Mouse (Mus musculus) ES-Bruce4 (cell line): ENCODE results near the gene Mark3. TPM values are rescaled to one million over a fixed set of nuclear protein-coding genes. Genes with fewer than 3 reads are reported as not detected.

Experiments
- H3K27ac ChIP-seq: 2 replicates; pipeline ENCODE4 v1.5.1; 2012; ENCODE audit warnings: low read length, inconsistent platforms; ENCODE audit not compliant: insufficient read depth
- H3K27me3 ChIP-seq: 2 replicates; pipeline ENCODE4 v1.6.1; 2012; ENCODE audit warnings: mild to moderate bottlenecking, low read length, inconsistent platforms; ENCODE audit not compliant: control insufficient read depth, poor library complexity, insufficient read depth, severe bottlenecking
- H3K36me3 ChIP-seq: 2 replicates; pipeline ENCODE4 v1.6.1; 2012; ENCODE audit warnings: inconsistent platforms, mild to moderate bottlenecking, low read length, moderate library complexity; ENCODE audit not compliant: control insufficient read depth, poor library complexity, insufficient read depth, severe bottlenecking
- H3K4me1 ChIP-seq: one replicate; pipeline ENCODE4 v1.8.1; 2011; ENCODE audit warnings: low read length; ENCODE audit not compliant: control insufficient read depth, insufficient read depth
- H3K4me3 ChIP-seq: 2 replicates; pipeline ENCODE4 v1.5.1; 2011; ENCODE audit warnings: low read depth, mild to moderate bottlenecking, low read length
- H3K9ac ChIP-seq: 2 replicates; pipeline ENCODE4 v1.6.1; 2012; ENCODE audit warnings: low read depth, mild to moderate bottlenecking, inconsistent platforms; ENCODE audit not compliant: poor library complexity, severe bottlenecking
- H3K9me3 ChIP-seq: replicated peaks from 2 replicates; pipeline ENCODE4 v1.6.1; 2012; ENCODE audit warnings: mild to moderate bottlenecking, low read length, inconsistent platforms; ENCODE audit not compliant: control insufficient read depth, poor library complexity, insufficient read depth, severe bottlenecking
- CTCF ChIP-seq: IDR thresholded peaks from one replicate; pipeline ENCODE4 v1.8.1; 2011; ENCODE audit warnings: low read depth, low read length
- EP300 ChIP-seq: IDR thresholded peaks from 2 replicates; pipeline ENCODE4 v1.6.1; 2011; ENCODE audit warnings: low read depth, low read length; ENCODE audit not compliant: insufficient read depth
- POLR2A ChIP-seq: IDR thresholded peaks from one replicate; pipeline ENCODE4 v1.8.1; 2011; ENCODE audit warnings: low read length; ENCODE audit not compliant: insufficient read depth
- polyA plus RNA-seq: library from polyadenylated mRNA; stranded (reverse); fragments of >200 nt; gene quantifications from 2 replicates; pipeline ENCODE4 v1.2.4, GENCODE M21; 2011; ENCODE audit warnings: low read depth; ENCODE audit not compliant: missing spikeins, insufficient read depth, insufficient read length

Gene Mark3
- polyA plus RNA-seq, 1 experiment: 90.2 TPM

DNA sequence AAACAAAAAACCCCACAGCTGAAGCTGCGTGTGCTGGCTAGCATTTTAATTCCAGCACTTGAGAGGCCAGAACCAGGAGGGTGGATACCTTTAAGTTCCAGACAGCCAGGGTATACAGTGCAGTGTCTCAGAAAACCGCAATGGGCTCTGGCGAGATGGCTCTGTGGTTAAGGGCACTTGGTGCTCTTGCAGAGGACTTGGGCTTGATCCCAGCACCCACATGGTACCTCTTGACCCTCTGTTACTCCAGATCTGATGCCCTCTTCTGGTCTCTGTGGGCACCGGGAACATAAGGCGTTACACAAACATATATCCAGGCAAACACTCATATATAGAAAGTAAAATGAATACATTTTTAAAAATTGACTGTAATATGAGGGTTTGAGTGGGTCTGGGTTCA is 9.0 kb upstream of the Mark3 start:
- no peak for TF ChIP-seq EP300
- TF ChIP-seq CTCF: no peak
- no peak for TF ChIP-seq POLR2A
- Histone ChIP-seq H3K4me3 (no peak overlapping the region), H3K4me1 (no peaks in the 10 kb centered on the region), H3K27ac (no peak overlapping the region), H3K9me3 (no peaks in the 10 kb centered on the region), H3K27me3 (no peaks in the 10 kb centered on the region), H3K9ac (no peak overlapping the region), H3K36me3 (no peaks in the 10 kb centered on the region)

DNA sequence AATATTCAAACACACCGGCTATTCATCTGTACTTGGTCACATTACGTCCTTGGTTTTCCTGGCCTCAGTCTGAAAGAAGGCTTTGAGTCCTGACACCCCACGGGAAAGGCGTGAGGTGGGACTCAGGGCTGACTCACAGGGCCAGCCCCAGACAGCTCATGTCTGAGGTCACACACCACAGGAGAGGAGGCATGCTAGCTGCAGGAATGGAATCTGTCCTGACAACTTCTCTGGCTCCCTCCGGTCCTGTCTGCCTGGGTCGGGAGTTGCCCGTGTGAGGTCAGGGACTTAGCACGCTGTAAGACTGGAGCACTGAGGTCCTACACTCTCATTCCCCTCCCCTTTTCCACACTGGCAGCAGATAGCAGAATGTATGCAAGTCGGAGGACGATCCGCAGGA is 5.5 kb upstream of the Mark3 start:
- Histone ChIP-seq H3K4me1 (peaks cover 2% of the 10 kb centered on the region), H3K4me3 (peak overlapping the region; percentile 1; the same call in 1 of the 2 replicates), H3K27me3 (no peaks in the 10 kb centered on the region), H3K9me3 (no peaks in the 10 kb centered on the region), H3K36me3 (no peaks in the 10 kb centered on the region), H3K27ac (no peak overlapping the region), H3K9ac (no peak overlapping the region)
- TF ChIP-seq CTCF: no peak
- no peak; the same call in 1 of the 2 replicates for TF ChIP-seq EP300
- no peak for TF ChIP-seq POLR2A

DNA sequence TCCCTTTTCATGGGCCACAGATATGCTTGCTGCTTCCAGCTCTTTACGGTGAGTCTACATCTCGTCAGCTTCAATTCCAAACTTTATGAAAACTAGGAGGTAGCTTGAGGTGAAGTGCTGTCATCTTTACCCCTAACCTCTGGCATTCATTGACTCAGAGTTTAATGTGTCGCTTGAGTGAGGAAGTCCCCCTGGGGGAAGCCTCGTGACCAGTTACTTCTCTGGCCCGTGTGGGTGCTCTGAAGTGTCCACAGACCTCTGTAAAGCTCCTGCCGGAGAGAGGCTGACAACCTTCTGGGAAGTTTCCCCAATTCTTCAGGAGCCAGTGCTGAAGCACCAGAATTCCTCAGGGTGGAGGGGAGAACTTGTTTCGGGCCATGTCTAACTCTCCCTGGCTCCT is 1.9 kb upstream of the Mark3 start:
- Histone ChIP-seq H3K9ac (no peak overlapping the region), H3K27ac (no peak overlapping the region), H3K27me3 (no peaks in the 10 kb centered on the region), H3K4me3 (no peak overlapping the region), H3K4me1 (peaks cover 2% of the 10 kb centered on the region), H3K36me3 (no peaks in the 10 kb centered on the region), H3K9me3 (no peaks in the 10 kb centered on the region)
- TF ChIP-seq POLR2A: no peak
- no peak for TF ChIP-seq CTCF
- TF ChIP-seq EP300: no peak

DNA sequence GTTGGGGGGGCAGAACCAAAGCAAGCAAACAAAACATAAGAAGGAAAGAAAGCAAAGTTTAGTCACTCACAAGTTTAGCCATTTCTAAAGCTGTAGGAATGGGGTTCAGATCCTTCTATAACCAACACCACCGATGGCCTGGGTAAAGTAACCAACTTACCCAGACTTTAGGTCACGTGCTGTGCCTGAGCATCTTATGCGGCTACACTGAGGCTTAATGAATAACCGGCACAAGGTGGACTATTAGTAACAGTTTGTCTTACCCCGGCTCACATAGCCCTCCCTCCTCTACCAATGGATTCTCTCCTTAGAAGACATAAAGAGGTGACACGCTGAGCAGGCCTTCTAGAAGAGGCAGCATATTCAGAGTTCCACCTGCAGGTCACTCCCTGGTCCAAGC is 1.0 kb upstream of the Mark3 start:
- Histone ChIP-seq H3K9ac (0 out of 2 replicates have a peak overlapping the region, but pooled peaks have one; percentile 4), H3K4me1 (peaks cover 2% of the 10 kb centered on the region), H3K9me3 (no peaks in the 10 kb centered on the region), H3K27ac (no peak overlapping the region), H3K36me3 (no peaks in the 10 kb centered on the region), H3K27me3 (no peaks in the 10 kb centered on the region), H3K4me3 (no peak overlapping the region)
- TF ChIP-seq EP300 (no peak), CTCF (no peak), POLR2A (no peak)

DNA sequence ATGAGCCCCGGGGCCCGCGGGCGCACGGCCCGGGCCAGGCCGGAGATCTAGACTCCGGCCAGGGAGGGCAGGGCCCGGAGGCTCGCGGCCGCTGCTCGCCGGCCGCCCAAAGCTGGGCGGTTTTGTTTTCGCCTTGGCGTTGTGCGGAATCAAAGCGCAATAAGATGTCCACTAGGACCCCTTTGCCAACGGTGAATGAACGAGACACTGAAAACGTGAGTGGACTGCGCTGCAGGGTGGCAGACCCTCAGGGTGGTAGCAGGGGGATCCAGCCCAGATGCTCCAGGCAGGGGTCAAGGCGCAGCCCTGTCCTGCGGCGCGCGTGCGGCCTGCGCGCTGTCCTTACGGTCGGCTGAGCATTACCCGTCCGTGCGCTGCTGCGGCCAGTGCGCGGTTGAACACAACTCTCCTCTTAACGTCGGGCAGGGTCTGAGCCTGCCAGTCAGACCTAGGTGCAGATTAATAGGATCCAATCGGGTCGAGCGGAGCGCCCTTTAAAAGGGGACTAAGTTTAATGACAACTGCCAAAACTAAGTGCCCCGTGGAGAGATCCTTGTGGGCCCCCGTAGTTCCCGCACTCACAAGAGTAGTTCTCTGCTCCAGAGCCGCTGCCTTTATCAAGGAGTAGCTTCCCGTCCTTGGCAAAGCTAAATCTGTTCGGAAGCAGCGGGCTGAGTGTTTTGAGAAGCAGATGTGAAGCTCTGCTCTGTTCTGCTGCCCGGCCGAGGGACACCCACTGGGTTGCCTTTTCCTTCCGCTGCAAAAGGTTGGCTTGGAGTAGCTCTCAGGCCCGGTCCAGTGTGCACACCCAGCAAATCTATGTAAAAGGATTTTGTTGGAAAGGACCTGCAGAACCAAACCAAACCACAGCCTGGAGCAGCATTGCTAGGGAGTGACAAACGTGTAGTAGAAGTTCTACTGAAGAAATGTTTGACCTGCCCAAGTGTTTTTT is 840 bp downstream of the Mark3 start:
- Histone ChIP-seq H3K4me1 (peaks cover 2% of the 10 kb centered on the region), H3K4me3 (peak overlapping the region; percentile 82), H3K27me3 (no peaks in the 10 kb centered on the region), H3K9me3 (no peaks in the 10 kb centered on the region), H3K27ac (no peak overlapping the region), H3K36me3 (no peaks in the 10 kb centered on the region), H3K9ac (peak overlapping the region; percentile 89)
- TF ChIP-seq EP300 (no peak), POLR2A (no peak), CTCF (no peak)

DNA sequence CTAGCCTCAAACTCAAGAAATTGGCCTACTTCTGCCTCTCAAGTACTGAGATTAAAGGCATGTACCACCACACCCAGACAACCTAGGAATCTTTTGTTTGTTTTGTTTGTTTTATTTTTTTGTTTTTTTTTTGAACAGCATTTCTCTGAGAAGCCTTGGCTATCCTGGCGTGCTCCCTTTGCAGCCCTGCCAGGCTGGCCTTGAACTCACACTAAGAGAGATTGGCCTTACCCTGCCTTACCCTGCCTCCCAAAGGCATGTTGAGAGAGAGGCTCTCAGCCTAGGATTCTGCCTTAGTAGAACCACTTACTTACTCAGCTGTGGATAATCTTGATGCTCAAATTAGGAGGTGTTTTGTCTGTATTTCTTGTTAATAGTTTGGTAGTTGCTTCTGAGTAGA is 8.7 kb downstream of the Mark3 start:
- no peak overlapping the region for H3K9ac ChIP-seq
- no peaks in the 10 kb centered on the region for H3K36me3 ChIP-seq
- no peak overlapping the region for H3K4me3 ChIP-seq
- TF ChIP-seq POLR2A (no peak), EP300 (no peak), CTCF (no peak)
- no peaks in the 10 kb centered on the region for H3K9me3 ChIP-seq
- H3K27ac ChIP-seq: no peak overlapping the region
- H3K4me1 ChIP-seq: peaks cover 5% of the 10 kb centered on the region
- H3K27me3 ChIP-seq: no peaks in the 10 kb centered on the region
